Mouse (Mus musculus) liver, embryonic 13.5 days (tissue): ENCODE data around the gene 4930512M02Rik. TPM values are rescaled to one million over a fixed set of nuclear protein-coding genes. Genes with fewer than 3 reads are reported as not detected.
A peak's percentile ranks its signal among the peaks of the same experiment; 100 is the strongest.

Source experiments
- ATAC-seq: fragments of 200-750 bp; cut with Nextera tagmentation; 2 replicates; pipeline ENCODE4 v1.8.0; 2017; ENCODE audit warnings: low read depth, mild to moderate bottlenecking, moderate number of reproducible peaks, moderate library complexity
- DNase-seq: peaks from one replicate; pipeline ENCODE4 v3.0.0; 2022
- H3K27ac ChIP-seq: fragments of 300-500 bp; sonication (generic); 2 replicates; pipeline ENCODE4 v1.5.1; 2015; ENCODE audit warnings: moderate library complexity, mild to moderate bottlenecking, inconsistent platforms
- H3K27me3 ChIP-seq: fragments of 300-500 bp; sonication (generic); 2 replicates; pipeline ENCODE4 v1.6.1; 2015; ENCODE audit warnings: mild to moderate bottlenecking, inconsistent platforms
- H3K36me3 ChIP-seq: fragments of 300-500 bp; sonication (generic); 2 replicates; pipeline ENCODE4 v1.6.1; 2015; ENCODE audit warnings: mild to moderate bottlenecking, inconsistent platforms
- H3K4me1 ChIP-seq: fragments of 300-500 bp; sonication (generic); replicated peaks from 2 replicates; pipeline ENCODE4 v1.6.1; 2015; ENCODE audit warnings: inconsistent platforms
- H3K4me2 ChIP-seq: fragments of 300-500 bp; sonication (generic); 2 replicates; pipeline ENCODE4 v1.6.1; 2015; ENCODE audit warnings: inconsistent platforms, mild to moderate bottlenecking, moderate library complexity
- H3K4me3 ChIP-seq: fragments of 300-500 bp; sonication (generic); replicated peaks from 2 replicates; pipeline ENCODE4 v1.5.1; 2015; ENCODE audit warnings: mild to moderate bottlenecking, inconsistent platforms
- H3K9ac ChIP-seq: fragments of 300-500 bp; sonication (generic); 2 replicates; pipeline ENCODE4 v1.6.1; 2015; ENCODE audit warnings: mild to moderate bottlenecking, inconsistent platforms
- H3K9me3 ChIP-seq: fragments of 300-500 bp; sonication (generic); replicated peaks from 2 replicates; pipeline ENCODE4 v1.6.1; 2016; ENCODE audit warnings: inconsistent platforms
- WGBS: fragments of 180-500 bp; shearing (Covaris S2); methylation state at CpG from one replicate; pipeline ENCODE4 v1.1.7; 2015; ENCODE audit not compliant: insufficient replicate concordance; 5-methylcytosine and 5-hydroxymethylcytosine counted together
- polyA plus RNA-seq: library from polyadenylated mRNA; unstranded; fragments of >200 nt; fragmentation: Nextera tagmentation; extraction: Ambion mirVana; gene quantifications from 2 replicates; pipeline ENCODE4 v1.2.1, GENCODE M21; 2015

Gene 4930512M02Rik
- polyA plus RNA-seq, 1 experiment from 2014 or later: not detected

GRCm38 (mm10) chr11:11656388-11656787 is 28.8 kb upstream of the 4930512M02Rik start:
- Histone ChIP-seq H3K9me3 (no peaks in the 10 kb centered on the region), H3K4me2 (peak overlapping the region; percentile 37), H3K9ac (peak overlapping the region; percentile 26; the same call in 1 of the 2 replicates), H3K27ac (peak overlapping the region; percentile 75), H3K4me1 (peaks cover 44% of the 10 kb centered on the region), H3K27me3 (no peaks in the 10 kb centered on the region), H3K36me3 (no peaks in the 10 kb centered on the region), H3K4me3 (no peak overlapping the region)
- peak; percentile 16 for ATAC-seq
- WGBS: 23% methylated on average over 3 of the region's 3 CpGs
- no peak for DNase-seq

- ATAC-seq: no peak
- H3K9me3 ChIP-seq: no peaks in the 10 kb centered on the region
- no peak overlapping the region for H3K4me2 ChIP-seq
- no peak overlapping the region for H3K9ac ChIP-seq
- H3K4me3 ChIP-seq: no peak overlapping the region
- no peak overlapping the region for H3K27ac ChIP-seq
- no peak for DNase-seq
- H3K36me3 ChIP-seq: no peaks in the 10 kb centered on the region
- no peaks in the 10 kb centered on the region for H3K4me1 ChIP-seq
- H3K27me3 ChIP-seq: no peaks in the 10 kb centered on the region
Observed at GRCm38 (mm10) chr11:11644303-11644702, 16.7 kb upstream of the 4930512M02Rik start.

GRCm38 (mm10) chr11:11624073-11624705 is 3.4 kb downstream of the 4930512M02Rik start:
- Histone ChIP-seq H3K27me3 (no peaks in the 10 kb centered on the region), H3K4me3 (no peak overlapping the region), H3K9me3 (no peaks in the 10 kb centered on the region), H3K9ac (no peak overlapping the region), H3K36me3 (no peaks in the 10 kb centered on the region), H3K27ac (no peak overlapping the region), H3K4me2 (no peak overlapping the region), H3K4me1 (peaks cover 8% of the 10 kb centered on the region; the same call in 1 of the 2 replicates)
- DNase-seq (no peak), ATAC-seq (no peak; the same call in 1 of the 2 replicates)
- WGBS: 21% methylated on average over 4 of the region's 4 CpGs

GRCm38 (mm10) chr11:11609243-11609642 is 18.4 kb downstream of the 4930512M02Rik start:
- H3K27ac ChIP-seq: no peak overlapping the region
- no peak overlapping the region for H3K4me3 ChIP-seq
- WGBS: 46% methylated on average over 2 of the region's 2 CpGs
- ATAC-seq: peak; percentile 68
- H3K4me1 ChIP-seq: peaks cover 3% of the 10 kb centered on the region; the same call in 1 of the 2 replicates
- no peaks in the 10 kb centered on the region; the same call in 1 of the 2 replicates for H3K36me3 ChIP-seq
- peaks cover 24% of the 10 kb centered on the region for H3K9me3 ChIP-seq
- no peaks in the 10 kb centered on the region for H3K27me3 ChIP-seq
- no peak overlapping the region for H3K9ac ChIP-seq
- no peak for DNase-seq
- no peak overlapping the region for H3K4me2 ChIP-seq

GRCm38 (mm10) chr11:11587327-11587726 is 40.3 kb downstream of the 4930512M02Rik start:
- no peaks in the 10 kb centered on the region for H3K9me3 ChIP-seq
- H3K27me3 ChIP-seq: no peaks in the 10 kb centered on the region
- H3K27ac ChIP-seq: no peak overlapping the region
- no peak for DNase-seq
- no peak overlapping the region for H3K4me2 ChIP-seq
- peaks cover 9% of the 10 kb centered on the region for H3K4me1 ChIP-seq
- ATAC-seq: no peak
- no peak overlapping the region for H3K4me3 ChIP-seq
- 35% methylated on average over 2 of the region's 2 CpGs for WGBS
- H3K36me3 ChIP-seq: no peaks in the 10 kb centered on the region
- no peak overlapping the region for H3K9ac ChIP-seq

- Histone ChIP-seq H3K9ac (no peak overlapping the region), H3K27ac (no peak overlapping the region)
- DNase-seq: no peak
Observed at GRCm38 (mm10) chr11:11586423-11586822, 41.2 kb downstream of the 4930512M02Rik start.

GRCm38 (mm10) chr11:11573691-11574090 is 53.9 kb downstream of the 4930512M02Rik start:
- ATAC-seq (no peak), DNase-seq (no peak)

More at GRCm38 (mm10) chr11:11586423-11586822, 41.2 kb downstream of the 4930512M02Rik start:
- Histone ChIP-seq H3K4me2 (no peak overlapping the region), H3K9me3 (no peaks in the 10 kb centered on the region), H3K4me3 (no peak overlapping the region), H3K36me3 (no peaks in the 10 kb centered on the region), H3K27me3 (no peaks in the 10 kb centered on the region), H3K4me1 (peaks cover 9% of the 10 kb centered on the region)
- peak; percentile 39; the same call in 1 of the 2 replicates for ATAC-seq
- WGBS: 81% methylated on average over 1 of the region's 1 CpGs

GRCm38 (mm10) chr11:11570747-11571146 is 56.9 kb downstream of the 4930512M02Rik start:
- H3K36me3 ChIP-seq: no peaks in the 10 kb centered on the region
- ATAC-seq (peak; percentile 78), DNase-seq (peak; percentile 32)
- H3K9ac ChIP-seq: 0 out of 2 replicates have a peak overlapping the region, but pooled peaks have one; percentile 0
- peak overlapping the region; percentile 69 for H3K27ac ChIP-seq
- H3K4me2 ChIP-seq: peak overlapping the region; percentile 13
- no peak overlapping the region for H3K4me3 ChIP-seq
- no peaks in the 10 kb centered on the region for H3K9me3 ChIP-seq
- H3K27me3 ChIP-seq: no peaks in the 10 kb centered on the region
- H3K4me1 ChIP-seq: peaks cover 50% of the 10 kb centered on the region

More at GRCm38 (mm10) chr11:11573691-11574090, 53.9 kb downstream of the 4930512M02Rik start:
- Histone ChIP-seq H3K9ac (no peak overlapping the region), H3K36me3 (no peaks in the 10 kb centered on the region), H3K4me2 (no peak overlapping the region), H3K4me3 (no peak overlapping the region), H3K27ac (no peak overlapping the region), H3K4me1 (peaks cover 45% of the 10 kb centered on the region), H3K9me3 (no peaks in the 10 kb centered on the region), H3K27me3 (no peaks in the 10 kb centered on the region)
- 22% methylated on average over 6 of the region's 6 CpGs for WGBS

- no peak for DNase-seq
- H3K4me2 ChIP-seq: 0 out of 2 replicates have a peak overlapping the region, but pooled peaks have one; percentile 13
Observed at GRCm38 (mm10) chr11:11569466-11570132, 58.0 kb downstream of the 4930512M02Rik start.

GRCm38 (mm10) chr11:11568033-11568432 is 59.6 kb downstream of the 4930512M02Rik start:
- Histone ChIP-seq H3K9me3 (no peaks in the 10 kb centered on the region), H3K4me1 (peaks cover 54% of the 10 kb centered on the region), H3K27ac (no peak overlapping the region), H3K4me2 (no peak overlapping the region), H3K4me3 (no peak overlapping the region), H3K9ac (no peak overlapping the region), H3K36me3 (no peaks in the 10 kb centered on the region), H3K27me3 (no peaks in the 10 kb centered on the region)
- ATAC-seq (no peak), DNase-seq (no peak)
- 65% methylated on average over 2 of the region's 2 CpGs for WGBS

More at GRCm38 (mm10) chr11:11569466-11570132, 58.0 kb downstream of the 4930512M02Rik start:
- Histone ChIP-seq H3K9ac (0 out of 2 replicates have a peak overlapping the region, but pooled peaks have one; percentile 7), H3K4me1 (peaks cover 56% of the 10 kb centered on the region), H3K9me3 (no peaks in the 10 kb centered on the region), H3K27me3 (no peaks in the 10 kb centered on the region), H3K36me3 (no peaks in the 10 kb centered on the region), H3K4me3 (no peak overlapping the region), H3K27ac (peak overlapping the region; percentile 69)
- 13% methylated on average over 4 of the region's 4 CpGs for WGBS
- ATAC-seq: peak; percentile 55

- Histone ChIP-seq H3K4me3 (no peak overlapping the region), H3K36me3 (no peaks in the 10 kb centered on the region), H3K4me1 (peaks cover 36% of the 10 kb centered on the region), H3K27me3 (no peaks in the 10 kb centered on the region), H3K4me2 (no peak overlapping the region), H3K9ac (no peak overlapping the region), H3K27ac (peak overlapping the region; percentile 50), H3K9me3 (no peaks in the 10 kb centered on the region)
- 53% methylated on average over 6 of the region's 6 CpGs for WGBS
- ATAC-seq (no peak), DNase-seq (no peak)
Observed at GRCm38 (mm10) chr11:11565146-11565820, 62.4 kb downstream of the 4930512M02Rik start.
